Mouse (Mus musculus): ENCODE data around the gene Vcan. TPM values are rescaled to one million over a fixed set of nuclear protein-coding genes. Genes with fewer than 3 reads are reported as not detected.

Gene Vcan
- total and polyA plus RNA-seq, 2 experiments from 2014 or later: 25.0 to 70.9 TPM

DNA sequence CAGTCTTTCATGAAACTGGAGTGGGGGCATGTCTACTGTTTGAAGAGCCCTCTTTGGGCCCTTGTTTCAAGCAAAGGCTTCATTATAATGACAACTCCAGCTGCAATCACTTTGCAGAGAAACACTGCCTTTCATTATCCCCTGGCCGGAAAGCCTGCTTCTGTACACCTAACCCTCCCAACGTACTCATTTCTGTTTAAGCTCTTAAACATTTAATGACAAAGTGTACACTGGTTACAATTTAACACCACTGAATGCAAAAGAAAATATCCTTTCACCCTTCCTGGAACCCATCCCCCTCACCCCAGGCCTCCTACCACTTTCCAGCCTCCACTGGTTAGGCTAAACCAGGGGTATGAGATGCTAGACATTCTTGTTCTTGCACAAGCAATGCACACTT, 15.8 kb downstream of the Vcan start:
- Histone ChIP-seq H3K4me3 (ENCODE audit: low read depth, low read length) (no peak overlapping the region), H3K27me3 (ENCODE audit: insufficient read depth, low read length) (no peaks in the 10 kb centered on the region), H3K27ac (ENCODE audit: low read depth, low read length) (no peak overlapping the region), H3K4me1 (ENCODE audit: insufficient read depth) (no peaks in the 10 kb centered on the region), H3K4me2 (ENCODE audit: low read depth) (no peak overlapping the region), H3K9me3 (ENCODE audit: low read length) (no peaks in the 10 kb centered on the region), H3K36me3 (ENCODE audit: insufficient read depth) (peaks cover 19% of the 10 kb centered on the region; the same call in 1 of the 2 replicates), H3K9ac (no peak overlapping the region)
- no peak for DNase-seq
- no peak for TF ChIP-seq CTCF (IDR thresholded peaks at IDR 0.05; ENCODE audit: low read depth)
- ATAC-seq: no peak
- 61% methylated on average over 2 of the region's 2 CpGs for WGBS

DNA sequence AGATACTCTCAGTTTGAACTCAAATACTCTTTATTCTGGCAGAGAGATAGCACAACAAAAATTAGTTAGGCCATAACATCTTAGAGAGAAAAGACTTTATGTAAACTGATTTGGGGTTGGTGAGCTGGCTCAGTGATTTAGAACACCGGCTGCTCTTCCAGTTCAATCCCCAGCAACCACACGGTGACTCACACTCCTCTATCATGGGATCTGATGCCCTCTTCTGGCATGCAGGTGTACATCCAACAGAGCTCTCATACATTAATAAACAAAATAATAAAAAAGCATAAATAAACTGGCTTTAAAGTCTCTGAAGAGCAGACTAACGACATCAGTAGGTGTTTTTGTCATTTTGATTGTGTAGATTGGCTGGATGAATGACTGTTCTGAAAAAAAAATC, 21.8 kb downstream of the Vcan start:
- ATAC-seq (no peak), DNase-seq (no peak)
- Histone ChIP-seq H3K9ac (no peak overlapping the region), H3K9me3 (ENCODE audit: low read length) (no peaks in the 10 kb centered on the region), H3K27ac (ENCODE audit: low read depth, low read length) (no peak overlapping the region), H3K27me3 (ENCODE audit: insufficient read depth, low read length) (no peaks in the 10 kb centered on the region), H3K4me2 (ENCODE audit: low read depth) (no peak overlapping the region), H3K4me3 (ENCODE audit: low read depth, low read length) (no peak overlapping the region), H3K36me3 (ENCODE audit: insufficient read depth) (peaks cover 28% of the 10 kb centered on the region), H3K4me1 (ENCODE audit: insufficient read depth) (no peaks in the 10 kb centered on the region)
- no peak for TF ChIP-seq CTCF (IDR thresholded peaks at IDR 0.05; ENCODE audit: low read depth)
- WGBS: 47% methylated on average over 3 of the region's 3 CpGs

DNA sequence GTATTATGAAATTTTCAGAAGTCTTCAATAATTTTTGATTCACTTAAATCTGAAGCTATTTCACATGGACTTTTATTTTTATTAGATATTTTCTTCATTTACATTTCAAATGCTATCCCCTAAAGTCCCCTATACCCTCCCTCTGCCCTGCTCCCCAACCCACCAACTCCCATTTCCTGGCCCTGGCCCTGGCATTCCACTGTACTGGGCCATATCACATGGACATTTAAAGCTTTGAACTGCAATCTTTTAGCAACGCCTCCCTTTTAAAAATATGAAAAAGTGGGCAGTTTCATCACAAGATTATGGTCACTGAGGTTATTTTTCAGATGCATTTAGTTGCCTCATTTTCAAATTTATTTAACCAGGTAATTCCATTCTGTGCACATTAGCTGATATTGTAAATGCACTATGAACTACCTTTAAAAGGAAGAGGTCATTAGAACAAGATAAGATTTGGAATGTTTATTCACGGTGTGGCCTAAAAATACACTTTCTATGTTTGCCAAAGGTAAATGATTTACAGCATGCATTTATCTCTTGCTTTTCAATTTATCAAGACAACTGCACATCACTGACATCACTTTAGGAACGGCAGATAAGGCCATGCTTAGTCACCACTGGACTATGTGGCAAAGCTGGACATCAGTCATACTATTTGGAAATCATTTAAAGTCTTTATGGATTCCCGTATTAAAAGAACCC, 32.7 kb downstream of the Vcan start:
- H3K27ac ChIP-seq (ENCODE audit: low read depth, low read length): no peak overlapping the region
- H3K4me3 ChIP-seq (ENCODE audit: low read depth, low read length): no peak overlapping the region
- DNase-seq (no peak), ATAC-seq (no peak)
- H3K9me3 ChIP-seq (ENCODE audit: low read length): no peaks in the 10 kb centered on the region
- WGBS: 94% methylated on average over 4 of the region's 4 CpGs
- H3K4me1 ChIP-seq (ENCODE audit: insufficient read depth): no peaks in the 10 kb centered on the region
- peaks cover 22% of the 10 kb centered on the region for H3K36me3 ChIP-seq (ENCODE audit: insufficient read depth)
- no peaks in the 10 kb centered on the region for H3K27me3 ChIP-seq (ENCODE audit: insufficient read depth, low read length)
- TF ChIP-seq CTCF (IDR thresholded peaks at IDR 0.05; ENCODE audit: low read depth): no peak
- no peak overlapping the region for H3K9ac ChIP-seq
- H3K4me2 ChIP-seq (ENCODE audit: low read depth): no peak overlapping the region

DNA sequence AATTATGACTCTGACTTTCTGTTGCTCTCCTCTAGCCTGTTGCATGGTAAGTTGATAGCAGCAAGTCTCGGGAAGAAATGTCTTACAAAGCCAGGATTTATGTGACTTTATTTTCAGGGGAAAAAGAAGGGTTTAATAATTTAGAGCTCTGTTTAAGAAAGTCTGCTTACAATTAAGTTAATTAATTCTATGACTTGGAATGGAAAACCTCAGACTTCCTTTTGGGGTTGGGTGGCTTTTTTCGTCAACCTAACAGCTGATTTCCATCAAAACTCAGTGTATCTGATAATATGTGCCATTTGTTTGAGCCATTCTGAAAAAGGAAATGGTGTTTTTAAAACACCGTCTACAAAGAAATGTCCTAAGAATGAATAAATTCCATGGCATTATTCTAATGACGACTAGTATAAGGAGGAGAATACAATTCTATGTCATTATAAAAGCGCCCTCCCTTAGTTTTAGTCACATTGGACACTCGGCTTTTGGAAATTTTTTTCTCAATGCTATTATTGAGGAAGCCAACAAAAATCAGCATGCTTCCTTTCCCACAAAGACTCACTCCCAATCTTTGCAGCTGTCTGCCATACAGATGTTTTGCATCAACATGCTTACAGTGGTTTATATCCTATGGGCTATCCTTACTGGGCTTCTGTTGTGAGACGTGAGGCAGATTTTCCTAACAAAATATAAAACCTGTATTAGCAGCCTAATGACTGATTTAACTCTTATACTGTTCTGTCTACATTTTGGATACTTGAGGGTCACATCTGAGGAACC, 34.0 kb downstream of the Vcan start:
- 83% methylated on average over 7 of the region's 7 CpGs for WGBS
- no peak for TF ChIP-seq CTCF (IDR thresholded peaks at IDR 0.05; ENCODE audit: low read depth)
- Histone ChIP-seq H3K4me3 (ENCODE audit: low read depth, low read length) (no peak overlapping the region), H3K9ac (no peak overlapping the region), H3K4me1 (ENCODE audit: insufficient read depth) (no peaks in the 10 kb centered on the region), H3K9me3 (ENCODE audit: low read length) (no peaks in the 10 kb centered on the region), H3K36me3 (ENCODE audit: insufficient read depth) (peaks cover 28% of the 10 kb centered on the region), H3K4me2 (ENCODE audit: low read depth) (no peak overlapping the region), H3K27me3 (ENCODE audit: insufficient read depth, low read length) (no peaks in the 10 kb centered on the region), H3K27ac (ENCODE audit: low read depth, low read length) (no peak overlapping the region)
- DNase-seq (no peak), ATAC-seq (no peak)

DNA sequence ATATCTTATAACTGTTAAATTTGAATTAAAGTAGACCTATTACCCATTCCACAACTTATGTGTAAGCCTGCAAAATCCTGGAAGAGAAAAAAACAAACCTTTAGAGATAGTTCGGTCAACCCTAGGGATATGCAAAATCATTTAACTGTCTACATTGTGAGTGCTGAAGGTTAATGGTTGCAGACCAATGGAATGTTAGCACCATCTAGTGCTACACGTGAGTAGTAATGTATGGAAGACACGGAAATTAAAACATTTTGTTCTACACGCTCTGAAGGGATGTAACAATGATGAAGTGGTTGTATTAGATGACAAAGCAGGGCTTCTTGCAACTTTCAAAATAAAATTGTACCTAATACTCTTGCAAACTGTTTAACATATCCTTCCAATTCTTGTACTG, 39.9 kb downstream of the Vcan start:
- no peaks in the 10 kb centered on the region for H3K27me3 ChIP-seq (ENCODE audit: insufficient read depth, low read length)
- TF ChIP-seq CTCF (IDR thresholded peaks at IDR 0.05; ENCODE audit: low read depth): peak; percentile 21; the same call in 1 of the 2 replicates
- peaks cover 27% of the 10 kb centered on the region for H3K36me3 ChIP-seq (ENCODE audit: insufficient read depth)
- H3K9ac ChIP-seq: no peak overlapping the region
- H3K27ac ChIP-seq (ENCODE audit: low read depth, low read length): no peak overlapping the region
- H3K4me3 ChIP-seq (ENCODE audit: low read depth, low read length): no peak overlapping the region
- H3K9me3 ChIP-seq (ENCODE audit: low read length): no peaks in the 10 kb centered on the region
- H3K4me2 ChIP-seq (ENCODE audit: low read depth): no peak overlapping the region
- 89% methylated on average over 4 of the region's 4 CpGs for WGBS
- no peak for DNase-seq
- H3K4me1 ChIP-seq (ENCODE audit: insufficient read depth): no peaks in the 10 kb centered on the region
- ATAC-seq: no peak

DNA sequence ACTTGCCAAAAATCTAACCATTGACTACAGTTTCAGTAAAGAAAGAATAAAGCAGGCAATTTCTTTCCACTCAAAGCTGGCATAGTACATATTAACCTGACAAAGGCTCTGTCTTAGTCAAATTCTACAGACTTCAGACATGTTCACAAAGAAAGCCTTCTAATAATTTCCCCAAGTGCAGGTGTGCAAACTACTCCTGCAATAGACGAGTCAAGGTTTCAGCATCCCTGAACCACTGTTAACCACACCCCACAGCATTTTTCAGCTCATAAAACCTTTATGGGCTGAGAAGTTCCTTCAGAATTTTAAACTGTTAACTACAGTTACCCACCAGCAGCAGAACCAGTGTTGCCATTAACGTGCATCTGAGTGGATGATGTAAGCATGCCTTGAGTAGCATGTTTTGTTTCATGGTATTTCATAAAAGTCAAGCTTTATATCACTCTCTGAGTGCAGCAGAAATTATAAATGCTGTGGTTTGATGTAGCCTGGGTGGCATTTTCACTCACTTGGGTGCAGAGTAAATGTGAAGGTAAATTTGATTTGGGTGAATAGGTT, 42.2 kb downstream of the Vcan start:
- no peaks in the 10 kb centered on the region for H3K27me3 ChIP-seq (ENCODE audit: insufficient read depth, low read length)
- DNase-seq (no peak), ATAC-seq (no peak)
- WGBS: 89% methylated on average over 2 of the region's 2 CpGs
- peaks cover 21% of the 10 kb centered on the region for H3K36me3 ChIP-seq (ENCODE audit: insufficient read depth)
- no peak overlapping the region for H3K4me2 ChIP-seq (ENCODE audit: low read depth)
- H3K4me1 ChIP-seq (ENCODE audit: insufficient read depth): no peaks in the 10 kb centered on the region
- no peak overlapping the region for H3K27ac ChIP-seq (ENCODE audit: low read depth, low read length)
- no peak for TF ChIP-seq CTCF (IDR thresholded peaks at IDR 0.05; ENCODE audit: low read depth)
- H3K4me3 ChIP-seq (ENCODE audit: low read depth, low read length): no peak overlapping the region
- H3K9ac ChIP-seq: no peak overlapping the region
- H3K9me3 ChIP-seq (ENCODE audit: low read length): no peaks in the 10 kb centered on the region

DNA sequence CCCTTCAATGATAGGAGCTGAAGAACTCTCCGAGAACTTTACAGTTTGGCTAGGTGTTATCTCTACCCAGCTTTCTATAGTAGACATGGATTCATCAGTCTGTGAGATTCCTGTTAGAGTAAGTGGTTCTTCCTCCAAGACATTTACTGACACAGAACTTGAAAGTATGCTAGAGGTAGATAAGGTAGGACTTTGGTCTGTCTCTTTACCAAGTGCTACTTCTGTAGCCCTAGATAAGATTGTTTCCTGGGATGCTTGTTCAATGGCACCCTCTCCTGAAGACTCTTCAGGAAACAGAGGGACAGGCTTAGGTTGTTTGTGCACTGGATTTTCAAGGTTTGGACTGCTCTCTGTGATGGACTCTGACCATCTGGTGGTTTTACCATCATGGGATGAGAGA, 49.7 kb downstream of the Vcan start:
- Histone ChIP-seq H3K4me1 (ENCODE audit: insufficient read depth) (no peaks in the 10 kb centered on the region), H3K4me3 (ENCODE audit: low read depth, low read length) (no peak overlapping the region), H3K36me3 (ENCODE audit: insufficient read depth) (peaks cover 47% of the 10 kb centered on the region), H3K27ac (ENCODE audit: low read depth, low read length) (no peak overlapping the region), H3K9ac (no peak overlapping the region), H3K4me2 (ENCODE audit: low read depth) (no peak overlapping the region), H3K27me3 (ENCODE audit: insufficient read depth, low read length) (no peaks in the 10 kb centered on the region), H3K9me3 (ENCODE audit: low read length) (no peaks in the 10 kb centered on the region)
- WGBS: 98% methylated on average over 1 of the region's 1 CpGs
- TF ChIP-seq CTCF (IDR thresholded peaks at IDR 0.05; ENCODE audit: low read depth): no peak
- ATAC-seq (no peak), DNase-seq (no peak)

Data from forebrain, postnatal 0 days (tissue).